Mouse (Mus musculus): Measurements from ENCODE around the gene Il34.

DNA sequence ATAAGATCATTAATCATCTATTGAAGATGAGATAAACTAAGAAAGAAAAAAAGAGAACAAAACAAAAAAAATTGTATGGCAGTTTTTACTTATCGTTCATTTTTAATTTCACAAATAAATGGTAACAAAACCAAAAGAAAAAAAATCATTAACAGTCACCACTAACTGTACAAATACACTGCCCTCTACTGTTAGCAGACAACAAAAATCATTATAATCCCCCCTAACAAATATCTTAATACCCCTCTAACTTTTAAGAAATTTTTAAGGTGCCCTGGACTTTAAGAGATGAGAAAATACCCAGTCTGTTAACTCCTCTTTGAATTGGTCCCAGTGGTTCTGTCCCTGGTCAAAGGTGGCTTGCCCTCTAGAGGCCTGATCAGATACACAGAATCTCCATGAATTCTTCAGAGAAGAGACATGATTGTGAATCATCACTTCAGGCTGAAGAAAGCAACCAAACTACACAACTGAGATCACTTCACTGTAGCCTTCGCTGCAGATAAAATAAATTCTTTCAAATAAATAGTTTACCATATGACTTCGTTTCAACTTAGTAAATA, 36.4 kb upstream of the Il34 start:
- TF ChIP-seq CTCF (IDR thresholded peaks at IDR 0.05; ENCODE audit: insufficient read depth, low read depth, low read length) (no peak), POLR2A (IDR thresholded peaks at IDR 0.05; ENCODE audit: insufficient read depth, low read depth, low read length) (no peak)

All from olfactory bulb, adult 2 months (tissue).